Mouse (Mus musculus) left cerebral cortex, postnatal 25 days (tissue): ENCODE measurements around the gene Sla2. TPM values are rescaled to one million over a fixed set of nuclear protein-coding genes. Genes with fewer than 3 reads are reported as not detected.
A peak's percentile ranks its signal among the peaks of the same experiment; 100 is the strongest.
"Not testable (repeated sequence)": the region's sequence is repeated elsewhere in the genome, so short reads cannot be mapped to it uniquely, and the experiment has no call there.

Experiments used
- DNase-seq, 2 experiments: peaks; one replicate each; pipeline ENCODE4 v3.0.0; 2022; ENCODE audit warnings: low spot score in 2 of 2, mixed read lengths in 1 of 2
- intact Hi-C: fragments of 180-260 bp; cut with DNase I; formaldehyde crosslinking; loops from one replicate; pipeline ENCODE4 v1.15.1; 2025
- total RNA-seq, 2 experiments: library from RNA; stranded (reverse); gene quantifications; 2 replicates each; pipeline ENCODE4 v1.2.3; 2021

Sla2 gene
- total RNA-seq, 2 experiments from 2014 or later = 0.39 to 0.55 TPM

DNA sequence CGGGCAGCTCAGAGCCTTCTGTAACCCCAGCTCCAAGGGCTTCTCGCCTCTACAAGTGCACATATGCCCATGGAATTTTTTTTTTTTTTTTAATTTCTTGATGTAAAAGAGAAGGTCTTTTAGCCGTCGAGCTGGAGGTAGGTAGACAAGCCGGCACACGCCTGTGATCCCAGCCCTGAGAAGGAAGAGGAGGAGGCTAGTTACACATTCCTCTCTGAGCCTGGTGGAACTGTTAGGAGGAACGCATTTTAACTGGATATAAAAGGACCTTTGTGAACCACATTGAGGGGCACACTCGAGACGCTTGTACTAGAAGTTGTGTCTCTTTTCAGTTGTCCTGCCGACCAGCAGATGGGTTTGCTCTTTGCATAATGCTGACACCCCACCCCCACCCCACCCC is 42.3 kb downstream of the Sla2 start:
- DNase-seq = no peak
- intact Hi-C loops = no loop called here

DNA sequence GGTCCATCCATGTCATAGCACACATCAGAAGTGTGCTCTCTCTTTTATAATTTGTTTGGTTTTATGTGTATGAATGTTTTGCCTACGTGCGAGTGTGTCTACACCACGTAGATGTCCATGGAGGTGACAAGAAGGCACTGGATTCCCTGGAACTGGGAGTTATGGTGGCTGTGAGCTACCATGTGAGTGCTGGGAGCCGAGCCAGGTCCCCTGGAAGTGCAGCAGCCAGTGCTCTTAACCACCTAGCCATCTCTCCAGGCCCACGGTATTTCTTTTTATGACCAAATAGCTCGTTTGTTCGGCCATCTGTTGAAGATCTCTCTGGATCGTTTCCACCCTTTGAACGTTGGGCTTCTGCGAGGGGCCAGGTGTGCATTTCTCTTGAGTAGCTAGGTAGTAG is 43.7 kb downstream of the Sla2 start:
- DNase-seq = no peak
- intact Hi-C loops = no loop called here

DNA sequence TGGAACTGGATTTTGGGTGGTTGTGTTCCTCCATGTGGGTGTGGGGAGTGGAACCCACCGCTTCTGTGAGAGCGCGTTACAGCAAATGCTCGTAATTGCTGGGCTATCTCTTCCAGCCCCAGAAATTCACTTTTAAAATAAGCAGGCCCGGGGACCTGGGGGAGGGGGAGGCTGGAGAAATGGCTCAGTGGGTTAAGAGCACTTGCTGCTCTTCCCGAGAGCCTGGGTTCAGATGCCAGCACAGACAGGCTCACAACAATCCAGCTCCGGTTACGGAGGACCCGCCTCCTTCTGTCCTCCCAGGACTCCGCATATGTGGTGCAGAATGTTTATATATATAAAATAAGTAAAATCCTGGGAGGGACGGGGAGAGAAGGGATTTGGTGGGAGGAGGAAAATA is 44.3 kb downstream of the Sla2 start:
- no peak for DNase-seq
- intact Hi-C loops = no loop called here

DNA sequence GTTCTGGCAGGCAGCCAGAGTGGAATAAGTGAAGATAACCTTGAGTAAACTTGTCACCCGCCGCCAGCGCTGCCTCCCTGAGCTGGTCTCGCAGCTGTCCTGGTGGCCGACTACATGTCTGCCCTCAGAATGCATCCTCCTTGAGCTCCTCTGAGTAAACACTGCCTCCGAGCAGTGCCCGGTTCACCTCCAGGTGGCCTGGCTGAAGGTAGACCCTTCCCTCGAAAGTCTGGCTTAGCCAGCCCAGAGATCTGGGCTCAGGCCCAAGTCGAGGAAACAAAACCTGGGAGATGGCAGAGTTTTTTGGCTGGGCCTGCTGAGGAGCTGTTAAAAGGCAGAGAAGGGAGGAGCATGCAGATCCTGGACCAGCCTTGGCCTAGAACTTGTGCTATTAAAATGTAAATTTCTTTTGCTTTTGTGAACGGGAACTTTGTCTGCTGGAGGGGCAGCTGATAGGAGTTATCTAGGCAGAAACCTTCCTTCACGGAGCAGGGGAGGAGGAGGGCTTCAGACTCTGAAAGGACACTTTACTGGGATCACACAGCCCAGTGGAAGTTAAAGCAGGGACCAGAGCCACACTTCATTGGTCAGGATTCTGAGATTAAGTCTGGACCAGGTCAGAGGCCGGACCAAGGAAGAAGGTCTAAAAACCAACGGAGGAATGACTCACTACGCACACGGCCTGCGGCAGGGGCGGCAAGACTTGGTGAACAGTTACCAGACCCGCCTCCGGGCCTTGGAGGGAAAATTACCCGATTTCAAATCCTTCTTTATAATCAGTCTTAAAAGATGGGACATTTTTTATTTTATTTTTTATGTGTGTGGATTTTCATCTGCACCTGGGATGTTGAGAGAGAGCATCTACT is 44.9 kb downstream of the Sla2 start:
- intact Hi-C loops = no loop called here

DNA sequence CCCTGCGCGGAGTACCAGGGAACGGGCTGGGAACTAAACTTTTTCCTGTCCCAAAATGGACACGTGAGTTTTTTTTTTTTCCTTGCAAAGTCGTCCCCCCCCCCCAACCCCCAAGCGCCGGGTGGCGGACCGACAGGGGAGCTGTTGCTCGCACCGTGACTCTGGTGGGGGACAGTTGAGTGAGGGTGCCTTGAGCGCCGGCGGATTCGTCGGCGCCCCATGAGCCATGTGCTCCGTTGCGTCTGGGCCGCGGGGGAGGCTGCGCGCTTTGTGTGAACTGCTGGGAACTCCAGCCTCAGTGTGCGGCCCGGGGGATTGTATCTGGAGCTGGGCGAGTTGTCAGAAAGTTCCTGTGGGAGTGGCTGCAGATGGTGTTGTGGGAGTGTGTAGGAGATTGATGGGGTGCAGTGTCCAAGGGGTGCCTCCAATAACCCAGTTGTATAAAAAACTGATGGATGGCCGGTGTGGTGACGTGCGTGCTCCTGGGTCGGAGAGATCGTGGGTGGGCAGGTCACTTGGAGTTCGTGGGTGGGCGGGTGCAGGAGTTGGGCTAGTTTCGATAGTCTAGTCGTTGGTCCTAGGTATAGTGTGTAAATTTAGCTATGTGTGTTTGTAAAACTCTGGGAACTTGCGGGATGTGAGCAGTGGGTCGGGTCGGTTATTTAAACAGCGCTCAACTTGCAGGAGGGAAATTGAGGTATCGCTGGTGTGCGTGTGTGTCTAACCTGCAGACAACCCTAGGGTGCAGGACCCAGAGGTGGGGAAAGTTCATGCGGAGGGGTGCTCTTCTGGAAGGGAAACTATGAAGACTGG is 45.8 kb downstream of the Sla2 start:
- peak; percentile 14 to 73 for DNase-seq
- intact Hi-C loops = no loop called here

More for the DNA sequence above, 44.9 kb downstream of the Sla2 start:
- DNase-seq = peak; percentile 16 to 43

DNA sequence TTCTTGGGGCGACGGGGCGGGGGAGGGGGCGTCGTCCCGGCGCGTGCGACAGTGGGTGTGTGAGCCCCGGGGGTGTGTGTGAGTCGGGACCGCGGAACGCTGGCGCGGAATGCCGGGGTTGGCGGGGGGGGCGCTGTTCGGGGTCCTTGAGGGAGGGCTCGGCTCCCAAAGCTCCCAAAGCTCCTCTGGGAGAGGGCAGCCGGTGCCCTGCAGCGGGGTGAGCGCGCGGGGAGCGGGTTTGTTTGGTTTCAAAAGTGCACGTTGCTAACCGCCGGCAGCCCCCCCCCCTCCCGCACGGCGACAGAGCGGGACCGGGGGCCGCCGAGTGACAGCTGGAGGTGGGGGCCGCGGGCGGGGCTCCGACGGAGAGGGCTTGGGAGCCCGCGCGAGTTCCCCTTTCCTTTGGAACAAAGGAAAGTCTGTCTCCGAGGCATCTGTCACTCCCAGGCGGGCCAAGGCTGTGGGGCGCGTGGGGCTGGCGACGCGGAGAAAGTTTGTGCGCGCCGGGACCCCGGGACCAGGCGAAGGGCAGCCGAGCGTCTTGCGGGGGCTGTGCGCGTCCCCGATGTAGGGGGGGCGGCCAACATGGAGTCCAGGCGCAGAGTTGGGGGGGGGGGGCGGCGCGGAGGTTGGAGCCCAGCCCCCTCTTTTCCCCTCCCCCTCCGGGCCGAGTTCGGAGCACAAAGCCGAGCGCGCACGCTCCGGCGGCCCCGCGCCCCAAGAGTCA is 46.5 kb downstream of the Sla2 start:
- intact Hi-C loops = no loop called here
- no peak for DNase-seq

DNA sequence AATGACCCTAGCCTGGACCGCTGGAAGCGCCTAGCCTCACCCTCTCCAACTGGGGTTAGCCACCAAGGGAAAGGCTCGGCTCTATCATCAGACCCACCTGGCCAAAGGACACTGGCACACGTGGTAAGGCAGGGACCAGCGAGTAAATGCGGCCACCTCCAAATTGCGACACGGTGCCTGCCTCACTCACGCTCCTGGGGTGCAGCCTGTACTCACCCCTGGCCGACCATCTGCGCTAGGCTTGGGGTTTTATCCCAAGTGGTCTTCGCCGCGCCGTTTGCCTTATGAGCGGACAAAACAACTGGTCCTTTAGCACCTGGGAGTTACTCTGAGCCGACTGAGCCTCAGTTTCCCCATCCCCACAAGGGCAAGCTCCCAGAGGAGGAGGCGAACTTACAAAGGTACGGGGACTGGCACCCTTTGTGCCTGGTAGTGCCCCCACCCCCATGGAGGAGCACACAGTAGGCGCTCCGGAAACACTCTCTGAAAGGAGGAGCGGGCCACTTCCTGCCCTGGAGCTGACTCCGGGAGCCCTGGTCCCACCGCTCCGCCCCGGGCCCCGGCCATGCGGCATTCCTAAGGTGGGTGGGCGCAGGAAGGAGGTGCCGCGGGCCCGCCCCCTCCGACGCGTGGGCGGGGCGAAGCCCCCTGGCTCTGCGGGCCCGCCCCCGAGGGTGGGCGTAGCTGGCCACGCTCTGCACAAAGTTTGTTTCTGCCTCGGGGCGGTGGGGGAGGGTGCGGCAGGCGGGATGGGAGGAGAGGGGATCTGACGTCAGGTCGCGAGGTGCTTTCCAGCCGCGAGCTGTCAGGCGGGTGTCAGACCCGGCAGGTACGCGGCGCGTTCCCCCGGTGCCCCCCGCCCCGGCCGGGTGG is 47.4 kb downstream of the Sla2 start, which contains the start of gene Tgif2:
Gene Tgif2 (plus strand): TSS at position 689 of the 873 bp plus-strand sequence.
- intact Hi-C loops = no loop called here
- no peak for DNase-seq

DNA sequence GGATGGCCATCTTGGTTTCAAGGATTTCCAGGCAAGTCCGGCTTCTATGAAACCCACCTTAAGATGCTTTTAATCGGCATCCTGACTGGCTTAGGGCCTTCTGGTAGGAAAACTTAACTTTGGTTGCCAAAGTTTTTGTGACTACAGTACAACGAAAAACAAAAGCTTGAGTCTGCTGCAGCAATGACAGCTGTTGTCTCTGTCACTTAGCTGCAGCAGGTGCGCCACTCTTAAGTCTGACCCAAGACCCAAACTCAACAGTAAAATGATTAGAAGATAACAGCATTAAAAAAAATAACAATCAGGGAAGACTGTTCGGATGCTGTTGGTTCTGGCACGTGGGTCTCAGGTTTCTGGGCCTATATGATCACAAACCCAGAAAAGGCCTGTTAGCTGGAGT is 48.2 kb downstream of the Sla2 start:
- intact Hi-C loops = no loop called here
- no peak for DNase-seq

DNA sequence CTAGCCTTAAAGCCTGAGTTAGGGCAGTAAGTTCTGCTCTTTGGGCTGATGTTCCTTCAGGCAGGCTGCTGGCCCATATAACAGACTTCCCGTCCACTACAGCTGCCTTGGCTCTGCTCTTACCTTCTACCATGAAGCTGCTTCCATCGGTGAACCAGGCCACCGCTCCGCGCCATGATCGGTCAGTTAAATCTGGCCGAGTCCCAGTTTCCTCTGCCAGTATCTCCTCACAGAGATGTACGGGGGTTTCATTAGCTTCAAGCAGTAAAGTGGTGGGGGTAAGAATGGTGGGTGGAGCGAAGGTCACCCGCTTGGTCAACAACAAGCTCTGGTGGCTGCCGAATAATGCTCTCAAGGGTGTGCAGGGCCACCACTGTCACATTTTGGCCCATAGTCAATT is 52.7 kb downstream of the Sla2 start:
- DNase-seq = no peak
- intact Hi-C loops = no loop called here

DNA sequence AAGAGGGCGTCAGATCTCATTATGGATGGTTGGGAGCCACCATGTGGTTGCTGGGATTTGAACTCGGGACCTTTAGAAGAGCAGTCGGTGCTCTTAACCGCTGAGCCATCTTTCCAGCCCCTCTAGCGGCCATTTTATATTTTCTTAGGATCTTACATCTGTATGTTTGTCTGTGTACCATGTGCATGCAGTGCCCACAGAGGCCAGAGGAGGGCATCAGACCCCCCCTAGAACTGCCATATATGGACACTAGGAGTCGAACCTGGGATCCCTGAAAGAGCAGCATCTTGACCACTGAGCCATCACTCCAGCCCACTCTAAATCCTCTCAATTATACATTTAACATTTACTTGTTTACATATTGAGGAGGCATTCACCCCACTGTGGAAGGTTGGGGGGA is 61.9 kb downstream of the Sla2 start:
- DNase-seq = not testable (repeated sequence)
- intact Hi-C loops = loop anchor here (5.0 kb wide), 1 partner anchor 43 kb away; no protein-coding TSS in a partner anchor

Other genes starting within 250 kb of the Sla2 start
- 10 to 100 TPM; 14.7 to 16.1 TPM for gene Myl9, start 111.8 kb downstream of the Sla2 start, total RNA-seq
- gene Tgif2, start 47.2 kb downstream of the Sla2 start, total RNA-seq = 1 to 10 TPM in 1 of 2 experiments, under 1 TPM in 1; 0.69 to 1.0 TPM
- 1 to 10 TPM; 1.5 to 2.1 TPM for gene 4930518I15Rik, start 29.2 kb downstream of the Sla2 start, total RNA-seq
- 100 to 1,000 TPM; 104 to 105 TPM for gene Rab5if, start 24.1 kb downstream of the Sla2 start, total RNA-seq
- gene Ndrg3, start 104.9 kb upstream of the Sla2 start, total RNA-seq = 100 to 1,000 TPM; 509 to 517 TPM
- gene Dsn1, start 120.0 kb upstream of the Sla2 start, total RNA-seq = 1 to 10 TPM; 4.7 TPM
- 10 to 100 TPM; 19.8 to 24.6 TPM for gene Soga1, start 192.1 kb upstream of the Sla2 start, total RNA-seq
- not detected for gene Tldc2, start 199.9 kb upstream of the Sla2 start, total RNA-seq
- gene Samhd1, start 248.1 kb upstream of the Sla2 start, total RNA-seq = 10 to 100 TPM; 11.6 to 12.4 TPM